Mouse (Mus musculus) embryonic facial prominence, embryonic 11.5 days (tissue): Measurements from ENCODE around the gene Atp5g1. TPM values are rescaled to one million over a fixed set of nuclear protein-coding genes. Genes with fewer than 3 reads are reported as not detected.
"Not testable (repeated sequence)": the region's sequence is repeated elsewhere in the genome, so short reads cannot be mapped to it uniquely, and the experiment has no call there.

Experiments
- ATAC-seq: fragments of 200-750 bp; cut with Nextera tagmentation; replicated peaks from 2 replicates; pipeline ENCODE4 v1.8.0; 2017; ENCODE audit warnings: low read depth; ENCODE audit not compliant: insufficient number of reproducible peaks, low FRiP score, low TSS enrichment
- DNase-seq: peaks from one replicate; pipeline ENCODE4 v3.0.0-alpha.2; 2015; ENCODE audit warnings: low spot score
- H3K27ac ChIP-seq: fragments of 300-500 bp; sonication (generic); replicated peaks from 2 replicates; pipeline ENCODE4 v1.5.1; 2014; ENCODE audit warnings: mild to moderate bottlenecking, low read depth, low read length, control low read depth
- H3K27me3 ChIP-seq: fragments of 300-500 bp; sonication (generic); 2 replicates; pipeline ENCODE4 v1.6.1; 2014; ENCODE audit warnings: mild to moderate bottlenecking, low read length, moderate library complexity, mixed read lengths; ENCODE audit not compliant: control insufficient read depth, insufficient read depth
- H3K36me3 ChIP-seq: fragments of 300-500 bp; sonication (generic); replicated peaks from 2 replicates; pipeline ENCODE4 v1.6.1; 2014; ENCODE audit warnings: low read depth, mild to moderate bottlenecking, low read length, moderate library complexity, mixed read lengths; ENCODE audit not compliant: control insufficient read depth, insufficient read depth
- H3K4me1 ChIP-seq: fragments of 300-500 bp; sonication (generic); 2 replicates; pipeline ENCODE4 v1.6.1; 2014; ENCODE audit warnings: low read length, mixed read lengths; ENCODE audit not compliant: control insufficient read depth, insufficient read depth
- H3K4me2 ChIP-seq: fragments of 300-500 bp; sonication (generic); 2 replicates; pipeline ENCODE4 v1.6.1; 2014; ENCODE audit warnings: low read depth, mild to moderate bottlenecking, control low read depth, low read length, moderate library complexity
- H3K4me3 ChIP-seq: fragments of 300-500 bp; sonication (generic); 2 replicates; pipeline ENCODE4 v1.5.1; 2014; ENCODE audit warnings: low read depth, low read length, control low read depth
- H3K9ac ChIP-seq: fragments of 300-500 bp; sonication (generic); replicated peaks from 2 replicates; pipeline ENCODE4 v1.6.1; 2014; ENCODE audit warnings: mild to moderate bottlenecking, control low read depth, low read length
- H3K9me3 ChIP-seq: fragments of 300-500 bp; sonication (generic); replicated peaks from 2 replicates; pipeline ENCODE4 v1.6.1; 2016; ENCODE audit warnings: mild to moderate bottlenecking, low read length, inconsistent platforms, mixed read lengths; ENCODE audit not compliant: control insufficient read depth
- WGBS: fragments of 180-500 bp; shearing (Covaris S2); extraction: QIAGEN DNeasy Blood & Tissue Kit; methylation state at CpG from one replicate; pipeline ENCODE4 v1.1.7; 2014; 5-methylcytosine and 5-hydroxymethylcytosine counted together
- polyA plus RNA-seq: library from polyadenylated mRNA; unstranded; fragments of >200 nt; fragmentation: Nextera tagmentation; extraction: Ambion mirVana; gene quantifications from 2 replicates; pipeline ENCODE4 v1.2.1, GENCODE M21; 2014

Atp5g1 gene
- polyA plus RNA-seq: 478 and 527 TPM in 2 replicates

- Histone ChIP-seq H3K4me2 (peak within 1 kb of the TSS; percentile 70), H3K4me1 (peaks cover 7% of the 10 kb centered on the region; the same call in 1 of the 2 replicates), H3K4me3 (peak within 1 kb of the TSS; percentile 63), H3K9me3 (no peaks in the 10 kb centered on the region), H3K27me3 (no peaks in the 10 kb centered on the region), H3K9ac (peak within 1 kb of the TSS; percentile 65), H3K27ac (0 out of 2 replicates have a peak within 1 kb of the TSS, but pooled peaks have one; percentile 7), H3K36me3 (no peaks in the 10 kb centered on the region; the same call in 1 of the 2 replicates)
- WGBS: under 1% methylated on average over 37 of the region's 37 CpGs
- DNase-seq (peak; percentile 99), ATAC-seq (peak; percentile 96)
Observed at GRCm38 (mm10) chr11:96075509-96076220, at the start of gene Atp5g1. Gene Atp5g1, minus strand, starts transcription at chr11:96075670.

- Histone ChIP-seq H3K36me3 (no peaks in the 10 kb centered on the region), H3K9ac (no peak overlapping the region), H3K4me2 (peak overlapping the region; percentile 66), H3K4me3 (peak overlapping the region; percentile 22), H3K27me3 (peaks cover 23% of the 10 kb centered on the region), H3K9me3 (no peaks in the 10 kb centered on the region), H3K4me1 (no peaks in the 10 kb centered on the region), H3K27ac (no peak overlapping the region)
- WGBS: 3% methylated on average over 45 of the region's 45 CpGs
- ATAC-seq: peak; percentile 65
- peak; percentile 23 for DNase-seq
Observed at GRCm38 (mm10) chr11:96124052-96124914, 48.8 kb upstream of the Atp5g1 start.

GRCm38 (mm10) chr11:96122806-96123205 lies 47.3 kb upstream of the Atp5g1 start:
- not testable (repeated sequence) for H3K36me3 ChIP-seq, H3K9me3 ChIP-seq, H3K4me3 ChIP-seq, H3K4me2 ChIP-seq, H3K9ac ChIP-seq, DNase-seq, H3K4me1 ChIP-seq, H3K27ac ChIP-seq, ATAC-seq
- WGBS: 80% methylated on average over 4 of the region's 4 CpGs
- peaks cover 23% of the 10 kb centered on the region for H3K27me3 ChIP-seq

- Histone ChIP-seq H3K4me2 (no peak overlapping the region), H3K4me3 (no peak overlapping the region), H3K36me3 (no peaks in the 10 kb centered on the region), H3K9ac (no peak overlapping the region), H3K4me1 (no peaks in the 10 kb centered on the region), H3K9me3 (no peaks in the 10 kb centered on the region), H3K27ac (no peak overlapping the region), H3K27me3 (peaks cover 9% of the 10 kb centered on the region)
- DNase-seq (no peak), ATAC-seq (no peak)
- WGBS: 60% methylated on average over 3 of the region's 3 CpGs
Observed at GRCm38 (mm10) chr11:96119401-96119800, 43.9 kb upstream of the Atp5g1 start.

GRCm38 (mm10) chr11:96116925-96117324 lies 41.5 kb upstream of the Atp5g1 start:
- H3K9ac ChIP-seq, H3K4me3 ChIP-seq, ATAC-seq, H3K27me3 ChIP-seq, H3K4me2 ChIP-seq, H3K9me3 ChIP-seq, H3K27ac ChIP-seq, H3K4me1 ChIP-seq, H3K36me3 ChIP-seq, DNase-seq: not testable (repeated sequence)
- 83% methylated on average over 3 of the region's 3 CpGs for WGBS

GRCm38 (mm10) chr11:96116116-96116515 lies 40.6 kb upstream of the Atp5g1 start:
- DNase-seq (no peak), ATAC-seq (no peak)
- Histone ChIP-seq H3K9me3 (no peaks in the 10 kb centered on the region), H3K9ac (no peak overlapping the region), H3K4me1 (no peaks in the 10 kb centered on the region), H3K4me2 (no peak overlapping the region), H3K4me3 (no peak overlapping the region), H3K27me3 (no peaks in the 10 kb centered on the region), H3K27ac (no peak overlapping the region), H3K36me3 (no peaks in the 10 kb centered on the region)
- 76% methylated on average over 3 of the region's 3 CpGs for WGBS

- DNase-seq (no peak), ATAC-seq (no peak)
- H3K4me2 ChIP-seq: no peak overlapping the region
- no peaks in the 10 kb centered on the region for H3K9me3 ChIP-seq
- H3K4me1 ChIP-seq: no peaks in the 10 kb centered on the region
- no peaks in the 10 kb centered on the region for H3K27me3 ChIP-seq
- no peaks in the 10 kb centered on the region for H3K36me3 ChIP-seq
- no peak overlapping the region for H3K4me3 ChIP-seq
- no peak overlapping the region for H3K27ac ChIP-seq
- H3K9ac ChIP-seq: no peak overlapping the region
- 89% methylated on average over 6 of the region's 6 CpGs for whole genome bisulfite sequencing
Observed at GRCm38 (mm10) chr11:96115416-96115815, 39.9 kb upstream of the Atp5g1 start.

- no peak overlapping the region for H3K4me3 ChIP-seq
- H3K36me3 ChIP-seq: no peaks in the 10 kb centered on the region
- ATAC-seq: no peak
- no peak overlapping the region for H3K27ac ChIP-seq
- H3K9ac ChIP-seq: no peak overlapping the region
- no peaks in the 10 kb centered on the region for H3K27me3 ChIP-seq
- no peak for DNase-seq
- H3K4me2 ChIP-seq: no peak overlapping the region
- H3K9me3 ChIP-seq: no peaks in the 10 kb centered on the region
- WGBS: 68% methylated on average over 2 of the region's 2 CpGs
- no peaks in the 10 kb centered on the region for H3K4me1 ChIP-seq
Observed at GRCm38 (mm10) chr11:96114077-96114476, 38.6 kb upstream of the Atp5g1 start.
